Mouse (Mus musculus): ENCODE data around the gene Dexi. TPM values are rescaled to one million over a fixed set of nuclear protein-coding genes. Genes with fewer than 3 reads are reported as not detected.

Dexi gene
- polyA plus RNA-seq, 1 experiment, result 40.0 TPM

DNA sequence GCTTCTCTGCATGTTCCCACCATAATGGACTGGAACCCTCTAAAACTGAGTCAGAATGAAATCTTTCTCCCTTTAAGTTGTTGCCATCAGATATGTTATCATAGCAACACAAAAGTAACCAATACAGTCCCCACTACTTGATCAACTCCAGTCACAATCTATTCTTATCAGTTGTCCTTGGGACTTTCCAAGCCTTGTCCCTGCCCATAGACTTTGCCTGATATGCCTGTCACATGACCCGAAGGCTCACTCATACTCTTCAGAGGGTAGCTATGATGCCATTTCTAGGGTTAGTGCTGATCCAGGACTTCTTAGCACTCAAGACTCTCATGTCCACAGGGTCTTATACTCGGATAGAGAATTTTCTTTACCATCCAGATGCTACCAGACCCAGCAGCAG is 82.7 kb downstream of the Dexi start:
- H3K4me1 ChIP-seq (ENCODE audit: control insufficient read depth, insufficient read depth, low read length), result peaks cover 5% of the 10 kb centered on the region
- H3K27me3 ChIP-seq (replicated peaks; ENCODE audit: control insufficient read depth, insufficient read depth, low read length), result no peaks in the 10 kb centered on the region
- 84% methylated on average over 2 of the region's 2 CpGs for WGBS
- H3K4me3 ChIP-seq (ENCODE audit: insufficient read depth, low read depth, low read length), result no peak overlapping the region
- H3K36me3 ChIP-seq (ENCODE audit: control insufficient read depth, insufficient read depth, low read length), result no peaks in the 10 kb centered on the region
- H3K27ac ChIP-seq (ENCODE audit: insufficient read depth, low read depth, low read length), result no peak overlapping the region
- no peak for DNase-seq
- TF ChIP-seq POLR2A (IDR thresholded peaks at IDR 0.05; ENCODE audit: low read depth, low read length) (no peak), CTCF (conservative IDR thresholded peaks at IDR 0.05; ENCODE audit: insufficient read depth, insufficient read length, low read depth, low read length) (no peak)

DNA sequence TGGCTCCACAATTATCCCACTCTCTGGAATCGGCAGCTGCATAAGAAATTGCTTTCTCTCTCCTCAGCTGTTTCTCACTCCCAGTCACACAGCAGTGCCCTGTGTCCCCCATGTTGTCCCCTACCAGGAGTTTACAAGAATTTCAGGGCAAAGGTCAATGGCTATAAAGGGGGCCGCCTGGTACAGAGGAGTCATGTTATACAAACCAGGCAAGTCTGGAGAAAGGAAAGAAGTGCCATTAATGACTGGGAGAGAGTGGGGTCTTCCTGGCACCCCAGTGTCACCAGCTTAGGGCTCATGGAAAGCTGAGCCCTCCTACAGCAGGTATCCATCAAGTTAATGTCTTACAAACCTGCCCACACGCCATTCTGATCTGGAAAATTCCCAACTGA is 88.3 kb downstream of the Dexi start:
- WGBS, result 42% methylated on average over 3 of the region's 3 CpGs
- peaks cover 27% of the 10 kb centered on the region for H3K4me1 ChIP-seq (ENCODE audit: control insufficient read depth, insufficient read depth, low read length)
- TF ChIP-seq CTCF (conservative IDR thresholded peaks at IDR 0.05; ENCODE audit: insufficient read depth, insufficient read length, low read depth, low read length), result no peak
- TF ChIP-seq POLR2A (IDR thresholded peaks at IDR 0.05; ENCODE audit: low read depth, low read length), result no peak
- H3K27ac ChIP-seq (ENCODE audit: insufficient read depth, low read depth, low read length), result no peak overlapping the region
- no peaks in the 10 kb centered on the region for H3K27me3 ChIP-seq (replicated peaks; ENCODE audit: control insufficient read depth, insufficient read depth, low read length)
- DNase-seq, result peak; percentile 41
- no peaks in the 10 kb centered on the region for H3K36me3 ChIP-seq (ENCODE audit: control insufficient read depth, insufficient read depth, low read length)
- H3K4me3 ChIP-seq (ENCODE audit: insufficient read depth, low read depth, low read length), result no peak overlapping the region

GRCm38 (mm10) chr16:10453872-10454582 is 88.8 kb downstream of the Dexi start:
- WGBS, result 74% methylated on average over 6 of the region's 6 CpGs
- Histone ChIP-seq H3K27ac (ENCODE audit: insufficient read depth, low read depth, low read length) (no peak overlapping the region), H3K4me3 (ENCODE audit: insufficient read depth, low read depth, low read length) (no peak overlapping the region), H3K4me1 (ENCODE audit: control insufficient read depth, insufficient read depth, low read length) (peaks cover 33% of the 10 kb centered on the region), H3K36me3 (ENCODE audit: control insufficient read depth, insufficient read depth, low read length) (no peaks in the 10 kb centered on the region), H3K27me3 (replicated peaks; ENCODE audit: control insufficient read depth, insufficient read depth, low read length) (no peaks in the 10 kb centered on the region)
- TF ChIP-seq CTCF (conservative IDR thresholded peaks at IDR 0.05; ENCODE audit: insufficient read depth, insufficient read length, low read depth, low read length), result no peak
- TF ChIP-seq POLR2A (IDR thresholded peaks at IDR 0.05; ENCODE audit: low read depth, low read length), result no peak
- no peak for DNase-seq

Other genes with a start within 250 kb of the Dexi start
- 22.3 and 23.3 TPM in 2 replicates for gene Emp2, start 229.1 kb downstream of the Dexi start, polyA plus RNA-seq (2012; rRNA removed)
- gene Tekt5, start 147.6 kb downstream of the Dexi start, polyA plus RNA-seq (2012; rRNA removed), result 0.64 and 0.77 TPM in 2 replicates
- gene Nubp1, start 131.1 kb downstream of the Dexi start, polyA plus RNA-seq (2012; rRNA removed), result 28.1 and 30.5 TPM in 2 replicates
- gene Tvp23a, start 95.7 kb downstream of the Dexi start, polyA plus RNA-seq (2012; rRNA removed), result 0.75 and 0.84 TPM in 2 replicates
- gene Ciita, start 63.0 kb downstream of the Dexi start, polyA plus RNA-seq (2012; rRNA removed), result 2.8 and 5.3 TPM in 2 replicates
- 15.7 and 16.8 TPM in 2 replicates for gene Clec16a, start 2.3 kb upstream of the Dexi start, polyA plus RNA-seq (2012; rRNA removed)
- 1.8 and 2.7 TPM in 2 replicates for gene Socs1, start 242.5 kb upstream of the Dexi start, polyA plus RNA-seq (2012; rRNA removed)
- 3.7 and 8.9 TPM in 2 replicates for gene Tnp2, start 245.6 kb upstream of the Dexi start, polyA plus RNA-seq (2012; rRNA removed)
- gene Prm3, start 247.9 kb upstream of the Dexi start, polyA plus RNA-seq (2012; rRNA removed), result not detected in 2 replicates

All from kidney, adult 2 months (tissue).